Mouse (Mus musculus) CH12.LX (cell line): ENCODE measurements around the gene Nt5c3. TPM values are rescaled to one million over a fixed set of nuclear protein-coding genes. Genes with fewer than 3 reads are reported as not detected.

ENCODE experiments used
- DNase-seq: peaks from one replicate; pipeline ENCODE4 v3.0.0-alpha.2; 2013; ENCODE audit errors: extremely low read depth
- H3K27ac ChIP-seq: 2 replicates; pipeline ENCODE4 v1.5.1; 2012; ENCODE audit warnings: low read depth, mild to moderate bottlenecking, control low read depth, moderate library complexity; ENCODE audit not compliant: insufficient read depth
- H3K27me3 ChIP-seq: replicated peaks from 2 replicates; pipeline ENCODE3; 2012; ENCODE audit warnings: inconsistent platforms
- H3K36me3 ChIP-seq, 2 experiments: replicated peaks in 1 of 2; 2 replicates each; pipeline versions ENCODE3 to v1.6.1; 2012; ENCODE audit warnings: inconsistent platforms in 1 of 2, low read length in 1 of 2, mild to moderate bottlenecking in 1 of 2, mixed read lengths in 1 of 2, moderate library complexity in 1 of 2; ENCODE audit not compliant: control insufficient read depth in 1 of 2, insufficient read depth in 1 of 2
- H3K4me1 ChIP-seq, 2 experiments: 2 replicates each; pipeline ENCODE4 v1.6.1; 2012; ENCODE audit warnings: inconsistent platforms in 1 of 2, moderate library complexity in 1 of 2; ENCODE audit not compliant: insufficient read depth in 2 of 2, control insufficient read depth in 1 of 2
- H3K4me2 ChIP-seq: 2 replicates; pipeline ENCODE4 v1.6.1; 2012; ENCODE audit warnings: low read depth, mild to moderate bottlenecking, control low read depth; ENCODE audit not compliant: poor library complexity, insufficient read depth, severe bottlenecking
- H3K4me3 ChIP-seq, 3 experiments: fragments of 150-350 bp in 1 of 3; sonication (generic) in 1 of 3; replicated peaks in 1 of 3; 2 replicates each; pipeline versions ENCODE3 to v1.5.1; 2011 to 2012; ENCODE audit warnings: low read depth in 2 of 3, low read length in 2 of 3, mild to moderate bottlenecking in 2 of 3, moderate library complexity in 2 of 3, control low read depth in 1 of 3, improper control_type of control experiment in 1 of 3, inconsistent platforms in 1 of 3, mixed read lengths in 1 of 3; ENCODE audit not compliant: poor library complexity in 1 of 3
- H3K79me2 ChIP-seq: replicated peaks from 2 replicates; pipeline ENCODE4 v1.6.1; 2012; ENCODE audit warnings: mild to moderate bottlenecking, moderate library complexity; ENCODE audit not compliant: control insufficient read depth, poor library complexity, insufficient read depth, severe bottlenecking; ENCODE audit errors: extremely low read depth
- H3K9ac ChIP-seq: 2 replicates; pipeline ENCODE4 v1.6.1; 2012; ENCODE audit warnings: low read depth, mild to moderate bottlenecking, control low read depth, moderate library complexity; ENCODE audit not compliant: insufficient read depth
- H3K9me3 ChIP-seq: replicated peaks from 2 replicates; pipeline ENCODE3; 2012; ENCODE audit warnings: low read length, inconsistent platforms, mixed read lengths
- CHD1 ChIP-seq: IDR thresholded peaks from 2 replicates; pipeline ENCODE4 v1.6.1; 2012; ENCODE audit warnings: low read depth, low read length, improper control_type of control experiment, inconsistent platforms
- CHD2 ChIP-seq: IDR thresholded peaks from 2 replicates; pipeline ENCODE4 v1.6.1; 2011; ENCODE audit warnings: low read length, improper control_type of control experiment
- E2F4 ChIP-seq: IDR thresholded peaks from 2 replicates; pipeline ENCODE4 v1.6.1; 2011; ENCODE audit warnings: low read depth, low read length, improper control_type of control experiment; ENCODE audit not compliant: insufficient replicate concordance
- ELF1 ChIP-seq: IDR thresholded peaks from 2 replicates; pipeline ENCODE4 v1.6.1; 2014; ENCODE audit warnings: low read depth, mild to moderate bottlenecking, inconsistent platforms, low read length, improper control_type of control experiment
- EP300 ChIP-seq: IDR thresholded peaks from 2 replicates; pipeline ENCODE4 v1.6.1; 2011; ENCODE audit warnings: low read length, improper control_type of control experiment
- GABPA ChIP-seq: IDR thresholded peaks from 2 replicates; pipeline ENCODE4 v1.6.1; 2012; ENCODE audit warnings: low read depth, low read length, improper control_type of control experiment, inconsistent platforms; ENCODE audit not compliant: insufficient replicate concordance
- HCFC1 ChIP-seq: IDR thresholded peaks from 2 replicates; pipeline ENCODE4 v1.6.1; 2012; ENCODE audit warnings: low read depth, mild to moderate bottlenecking, inconsistent platforms, low read length, improper control_type of control experiment
- IRF4 ChIP-seq: IDR thresholded peaks from 2 replicates; pipeline ENCODE4 v1.6.1; 2014; ENCODE audit warnings: low read depth, mild to moderate bottlenecking, inconsistent platforms, low read length, improper control_type of control experiment
- JUND ChIP-seq: conservative IDR thresholded peaks from 2 replicates; pipeline ENCODE4 v1.6.1; 2011; ENCODE audit warnings: low read depth, low read length, improper control_type of control experiment
- KAT2A ChIP-seq: IDR thresholded peaks from 2 replicates; pipeline ENCODE4 v1.6.1; 2012; ENCODE audit warnings: low read length, improper control_type of control experiment, inconsistent platforms; ENCODE audit not compliant: insufficient replicate concordance
- MYC ChIP-seq: IDR thresholded peaks from 2 replicates; pipeline ENCODE4 v1.6.1; 2011; ENCODE audit warnings: low read depth, mild to moderate bottlenecking, improper control_type of control experiment, low read length
- PAX5 ChIP-seq: IDR thresholded peaks from 2 replicates; pipeline ENCODE4 v1.6.1; 2012; ENCODE audit warnings: low read length, inconsistent platforms, mixed read lengths
- POLR2A ChIP-seq: IDR thresholded peaks from 2 replicates; pipeline ENCODE4 v1.6.1; 2011; ENCODE audit warnings: low read depth, mild to moderate bottlenecking, improper control_type of control experiment, low read length
- RAD21 ChIP-seq: IDR thresholded peaks from 2 replicates; pipeline ENCODE4 v1.6.1; 2011; ENCODE audit warnings: low read depth, mild to moderate bottlenecking, low read length, improper control_type of control experiment, moderate library complexity
- RCOR1 ChIP-seq: conservative IDR thresholded peaks from 2 replicates; pipeline ENCODE4 v1.6.1; 2012; ENCODE audit warnings: low read depth, mild to moderate bottlenecking, inconsistent platforms, low read length, improper control_type of control experiment
- SMC3 ChIP-seq: IDR thresholded peaks from 2 replicates; pipeline ENCODE4 v1.6.1; 2011; ENCODE audit warnings: low read depth, low read length, improper control_type of control experiment
- USF1 ChIP-seq: IDR thresholded peaks from 2 replicates; pipeline ENCODE4 v1.6.1; 2014; ENCODE audit warnings: low read depth, mild to moderate bottlenecking, inconsistent platforms, low read length, improper control_type of control experiment
- ZKSCAN1 ChIP-seq: IDR thresholded peaks from 2 replicates; pipeline ENCODE4 v1.6.1; 2012; ENCODE audit warnings: low read depth, inconsistent platforms, low read length, improper control_type of control experiment, borderline replicate concordance
- ZMIZ1 ChIP-seq: IDR thresholded peaks from 2 replicates; pipeline ENCODE4 v1.6.1; 2012; ENCODE audit warnings: low read depth, mild to moderate bottlenecking, inconsistent platforms, low read length, improper control_type of control experiment
- dilution Hi-C: fragments of 300-500 bp; cut with MboI; formaldehyde crosslinking; loops from 2 replicates; pipeline ENCODE4 v1.14.3; 2020; ENCODE audit warnings: low sequenced_read_pairs; ENCODE audit not compliant: extremely low pct_unique_long_range_greater_than_20kb, extremely low pct_ligation_motif_present
- in situ Hi-C: fragments of 300-500 bp; cut with MboI; formaldehyde crosslinking; loops from 3 replicates; pipeline ENCODE4 v1.14.3; 2019; ENCODE audit warnings: low sequenced_read_pairs, low pct_ligation_motif_present, low pct_unique_long_range_greater_than_20kb, mixed read lengths
- polyA plus RNA-seq: library from polyadenylated mRNA; unstranded; fragments of >175 nt; gene quantifications from 2 replicates; pipeline ENCODE4 v1.2.1, GENCODE M21; 2012; ENCODE audit warnings: low read depth; ENCODE audit not compliant: insufficient read length
- total RNA-seq, 2 experiments: library from RNA; depleted of rRNA; stranded (reverse); fragments of 300-350 nt in 1 of 2; fragments of >200 nt in 1 of 2; gene quantifications; 2 replicates each; pipeline ENCODE4 v1.2.3; 2012 to 2014

The Nt5c3 gene
- total and polyA plus RNA-seq, 3 experiments: 23.7 to 82.4 (median 36.5) TPM

GRCm38 (mm10) chr6:56848974-56849373, 74.8 kb downstream of the Nt5c3 start:
- Histone ChIP-seq H3K4me1 (no peaks in the 10 kb centered on the region), H3K4me2 (no peak overlapping the region), H3K79me2 (no peaks in the 10 kb centered on the region), H3K27ac (no peak overlapping the region), H3K27me3 (no peaks in the 10 kb centered on the region), H3K9me3 (no peaks in the 10 kb centered on the region), H3K9ac (no peak overlapping the region), H3K36me3 (no peaks in the 10 kb centered on the region), H3K4me3 (no peak overlapping the region)
- dilution Hi-C loops (no loop called here), in situ Hi-C loops (loop anchor here (25.0 kb wide), 1 partner anchor 263 kb away; the partner anchor contains the start of gene Vmn1r10)
- no peak for DNase-seq
- no peak for TF ChIP-seq RCOR1
- TF ChIP-seq USF1: no peak
- TF ChIP-seq JUND: no peak
- no peak for TF ChIP-seq KAT2A
- TF ChIP-seq EP300: no peak
- no peak for TF ChIP-seq E2F4
- TF ChIP-seq HCFC1: no peak

GRCm38 (mm10) chr6:56844365-56844764, 79.4 kb downstream of the Nt5c3 start:
- Histone ChIP-seq H3K27ac (no peak overlapping the region), H3K4me2 (no peak overlapping the region), H3K9me3 (no peaks in the 10 kb centered on the region), H3K4me1 (no peaks in the 10 kb centered on the region)
- dilution Hi-C loops: no loop called here
- TF ChIP-seq IRF4 (no peak), ZKSCAN1 (no peak), ELF1 (no peak), POLR2A (no peak), JUND (no peak)
- TF ChIP-seq, all 38 proteins: peak for 0
- H3K4me3 ChIP-seq: no peak overlapping the region
- DNase-seq: no peak
- in situ Hi-C loops: loop anchor here (25.0 kb wide), 1 partner anchor 268 kb away; the partner anchor contains the start of gene Vmn1r10
- H3K79me2 ChIP-seq: no peaks in the 10 kb centered on the region
- H3K9ac ChIP-seq: no peak overlapping the region
- no peaks in the 10 kb centered on the region for H3K27me3 ChIP-seq
- H3K36me3 ChIP-seq: no peaks in the 10 kb centered on the region

- Histone ChIP-seq H3K79me2 (no peaks in the 10 kb centered on the region), H3K27ac (no peak overlapping the region), H3K4me3 (no peak overlapping the region), H3K36me3 (no peaks in the 10 kb centered on the region), H3K9me3 (no peaks in the 10 kb centered on the region), H3K27me3 (no peaks in the 10 kb centered on the region), H3K4me1 (no peaks in the 10 kb centered on the region), H3K9ac (no peak overlapping the region), H3K4me2 (no peak overlapping the region)
- no peak for DNase-seq
- TF ChIP-seq USF1: no peak
- TF ChIP-seq RAD21: no peak
- TF ChIP-seq SMC3: no peak
- no peak for TF ChIP-seq ELF1
- TF ChIP-seq IRF4: no peak
- TF ChIP-seq CHD1: no peak
- no peak for TF ChIP-seq MYC
- TF ChIP-seq CHD2: no peak
- TF ChIP-seq POLR2A: no peak
- TF ChIP-seq HCFC1: no peak
- no peak for TF ChIP-seq E2F4
- no peak for TF ChIP-seq ZKSCAN1
- TF ChIP-seq GABPA: no peak
- TF ChIP-seq PAX5: no peak
- TF ChIP-seq ZMIZ1: no peak
- no peak for TF ChIP-seq RCOR1
- TF ChIP-seq KAT2A: no peak
- dilution Hi-C loops: no loop called here
- in situ Hi-C loops: loop anchor here (25.0 kb wide), 1 partner anchor 269 kb away; the partner anchor contains the start of gene Vmn1r10
These were observed 80.5 kb downstream of the Nt5c3 start for GRCm38 (mm10) chr6:56843229-56843628.
